Mouse (Mus musculus) lung, adult 18-20 months (tissue): ENCODE data around the gene Gm1043.

ENCODE experiments used
- DNase-seq, 2 experiments: peaks; one replicate each; pipeline ENCODE4 v3.0.0; 2022; ENCODE audit warnings: mixed read lengths in 2 of 2

Gm1043 gene

DNA sequence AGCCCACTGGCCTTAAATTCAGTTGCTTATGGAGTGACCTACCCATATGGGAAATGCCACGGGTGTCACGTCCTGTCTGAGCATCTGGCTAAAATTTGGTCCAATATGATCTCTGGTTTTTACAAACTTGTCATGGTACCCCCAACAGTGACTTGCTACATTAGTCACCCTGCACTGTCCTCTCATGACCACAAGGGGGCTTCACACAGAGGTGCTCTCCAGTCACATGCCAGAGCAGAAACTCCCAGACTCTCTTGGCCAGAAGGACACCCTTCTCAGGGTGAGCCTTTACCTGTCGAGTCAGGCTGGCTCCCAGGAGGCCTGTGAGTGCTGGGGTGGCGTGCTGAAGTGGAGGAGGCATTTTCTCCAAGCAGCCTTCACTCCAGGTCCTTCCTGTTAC, 33.1 kb downstream of the Gm1043 start:
- DNase-seq = peak in 1 of 2 experiments; percentile 1

DNA sequence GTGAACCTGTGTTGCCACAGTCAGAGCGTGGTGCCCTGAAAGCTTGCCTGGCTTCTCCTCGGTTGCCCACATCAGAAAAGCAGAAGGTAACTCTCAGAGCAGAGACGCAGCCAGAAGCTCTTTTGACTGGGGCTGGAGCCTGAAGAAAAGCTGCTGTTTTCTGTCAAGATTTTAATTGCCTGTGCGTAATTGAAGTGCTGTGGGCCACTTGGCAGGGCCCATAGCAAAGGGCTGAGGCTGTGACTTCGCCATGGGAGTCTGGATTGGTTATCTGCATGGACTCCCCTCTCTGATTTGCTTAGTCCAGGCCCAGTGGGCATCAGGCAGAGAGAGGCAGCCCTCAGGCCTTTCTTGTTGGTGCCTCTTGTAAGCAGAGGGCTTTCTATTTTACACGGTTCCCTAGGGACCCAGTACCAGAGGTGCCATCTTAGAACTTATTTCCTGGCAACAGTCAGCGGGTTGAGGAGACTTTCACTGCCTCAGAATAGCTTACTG, 36.1 kb downstream of the Gm1043 start:
- DNase-seq = no peak

DNA sequence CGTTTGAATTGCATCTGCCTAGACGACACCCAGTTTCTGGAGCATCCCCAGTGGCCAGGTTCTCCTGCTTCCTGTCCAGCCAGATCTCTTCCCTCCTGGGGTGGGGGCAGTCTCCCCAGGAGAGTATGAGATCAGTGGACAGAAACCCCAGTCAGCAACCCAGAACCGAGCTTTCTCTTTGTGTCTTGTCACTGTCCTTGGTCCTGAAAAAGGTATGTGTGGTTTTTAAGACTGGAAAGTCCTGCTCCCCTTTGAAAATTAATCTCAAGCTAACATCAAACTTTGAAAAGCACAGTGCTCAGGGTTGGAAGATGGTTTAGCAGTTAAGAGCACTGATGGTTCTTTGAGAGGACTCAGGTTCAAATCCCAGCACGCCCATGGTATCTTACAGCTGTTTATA, 46.7 kb downstream of the Gm1043 start:
- DNase-seq = no peak

DNA sequence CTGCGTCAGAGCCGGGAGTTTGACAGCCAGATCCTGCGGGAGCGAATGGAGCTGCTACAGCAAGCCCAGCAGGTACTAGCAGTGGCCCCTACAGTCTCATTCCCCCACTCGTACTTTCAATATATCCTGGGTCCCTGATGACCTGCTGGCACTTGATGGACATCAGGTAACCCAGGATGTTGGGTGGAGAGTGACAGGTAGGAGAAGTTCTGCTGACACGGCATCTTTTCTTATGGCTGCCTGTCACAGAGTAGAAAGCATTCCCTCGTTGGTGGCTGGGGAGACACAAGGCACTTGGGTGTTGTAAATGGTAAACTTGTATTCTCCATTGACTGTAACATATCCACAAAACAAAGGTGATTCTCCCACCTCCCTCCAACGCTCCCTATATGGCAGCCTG, 56.6 kb downstream of the Gm1043 start:
- DNase-seq = no peak

DNA sequence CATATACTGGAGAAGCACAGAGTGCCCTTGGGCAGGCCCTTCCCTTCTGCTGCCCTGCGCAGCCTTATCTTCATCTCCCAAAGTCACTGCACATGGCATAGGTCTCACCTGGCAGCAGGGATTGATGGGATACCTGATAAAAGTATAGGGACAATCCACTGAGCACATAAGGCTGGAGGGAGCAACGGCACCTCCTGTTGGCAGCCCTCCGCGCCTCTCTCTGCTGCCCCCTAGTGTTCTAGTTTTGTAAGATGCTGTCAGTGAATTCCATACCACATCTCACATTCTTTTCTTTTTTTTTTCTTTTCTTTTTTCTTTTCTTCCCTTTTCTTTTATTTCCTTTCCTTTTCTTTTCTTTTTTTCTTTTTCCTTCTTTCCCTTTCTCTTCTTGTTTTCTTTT, 62.4 kb downstream of the Gm1043 start:
- peak; percentile 10 to 13 for DNase-seq

DNA sequence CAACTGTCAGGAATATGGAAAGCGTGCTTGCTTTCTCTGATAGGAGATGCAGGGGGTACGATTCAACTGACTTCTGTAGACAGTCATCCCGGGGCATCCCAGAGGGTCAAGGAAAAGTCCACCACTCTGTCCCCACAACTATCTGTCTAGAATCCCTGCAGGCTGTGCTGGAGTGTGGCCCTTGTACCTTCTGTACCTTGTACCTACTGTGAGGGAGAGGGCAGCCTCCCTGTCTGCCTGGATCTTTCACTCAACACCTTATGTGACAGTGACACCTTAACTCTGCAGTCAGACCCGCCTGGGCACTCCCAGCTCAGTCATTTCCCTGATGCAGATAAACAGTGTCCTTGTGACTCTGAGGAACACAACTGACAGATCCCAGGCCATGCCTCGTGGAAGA, 65.5 kb downstream of the Gm1043 start:
- no peak for DNase-seq

DNA sequence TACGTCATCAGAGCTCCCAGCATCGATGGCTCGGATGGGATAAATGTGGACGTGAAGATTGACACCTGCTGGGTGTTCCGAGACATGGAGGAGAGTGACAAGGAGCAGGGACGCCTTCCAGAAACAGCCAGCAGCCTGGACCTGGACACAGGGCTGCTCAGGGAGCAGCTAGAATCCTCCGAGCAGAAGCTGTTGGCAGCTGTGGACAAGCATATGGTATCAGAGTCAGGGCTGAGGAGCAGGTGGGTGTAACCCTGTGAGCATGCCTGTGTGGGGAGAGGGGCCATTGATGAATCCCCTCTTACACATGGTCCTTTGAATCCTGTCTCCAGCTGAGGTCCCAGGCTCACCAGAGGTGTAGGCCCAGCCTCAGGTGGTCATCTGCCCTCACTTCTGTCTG, 69.3 kb downstream of the Gm1043 start:
- DNase-seq = no peak

DNA sequence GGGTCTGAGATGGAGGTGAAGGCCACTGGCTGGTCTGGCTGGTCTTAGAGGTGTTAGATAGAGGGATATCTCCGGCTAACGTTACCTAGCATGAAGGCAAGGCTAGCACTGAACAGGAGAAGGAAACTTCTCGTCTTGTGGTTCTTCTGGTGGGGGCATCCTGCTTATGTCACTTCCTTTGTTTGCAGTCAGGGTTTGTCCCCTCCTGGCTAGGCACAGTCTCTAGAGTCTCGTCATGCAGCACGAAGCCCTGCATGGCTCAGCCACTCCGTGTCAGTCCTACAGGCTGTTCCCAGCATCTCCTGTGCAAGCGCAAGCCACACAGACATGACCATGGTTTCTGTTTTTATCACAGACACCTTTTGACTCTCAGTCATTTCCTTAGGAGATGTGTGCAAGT, 73.2 kb downstream of the Gm1043 start:
- DNase-seq = no peak

DNA sequence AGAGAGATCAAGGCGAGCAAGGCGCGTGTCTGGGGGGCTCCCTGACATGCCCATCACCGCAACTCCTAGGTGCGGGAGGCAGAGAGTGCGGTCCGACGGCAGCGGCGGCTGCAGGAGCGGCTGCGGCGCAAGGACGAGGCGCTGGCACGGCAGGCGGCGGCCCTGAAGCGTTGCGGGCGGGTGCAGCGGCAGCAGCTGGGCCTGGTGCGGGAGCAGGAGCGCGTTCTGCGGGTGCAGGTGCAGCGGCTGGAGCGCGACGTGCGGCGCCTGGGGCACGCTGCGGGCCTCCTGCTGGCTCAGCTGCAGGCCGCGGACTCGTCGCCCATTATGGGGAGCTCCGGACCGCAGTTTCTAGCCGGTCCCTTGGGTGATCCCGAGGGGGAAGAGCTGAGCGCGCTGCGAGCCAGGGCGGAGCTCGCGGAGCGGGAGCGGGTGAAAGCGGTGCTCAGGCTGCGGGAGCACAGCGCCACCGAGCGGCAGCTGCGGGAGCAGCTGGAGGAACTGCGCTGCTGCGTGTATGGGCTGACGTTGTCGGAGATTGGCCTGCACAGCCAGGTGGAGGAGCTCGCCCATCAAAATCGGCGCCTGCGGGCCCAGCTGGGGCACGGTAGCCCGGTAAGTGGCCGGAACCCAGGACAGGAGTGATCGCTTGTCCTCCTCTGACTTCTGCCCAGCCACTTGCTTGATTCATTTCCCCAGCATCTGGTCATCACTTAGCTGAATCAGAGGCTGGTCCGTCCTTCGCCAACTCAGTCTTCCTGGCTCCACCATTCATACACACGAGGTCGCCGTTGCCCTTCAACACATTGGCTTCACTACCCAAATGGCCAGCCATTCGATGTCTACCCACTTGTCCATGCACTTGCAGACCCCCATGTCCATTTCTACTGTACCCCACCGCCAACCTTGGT, 78.0 kb downstream of the Gm1043 start:
- peak; percentile 3 to 6 for DNase-seq

DNA sequence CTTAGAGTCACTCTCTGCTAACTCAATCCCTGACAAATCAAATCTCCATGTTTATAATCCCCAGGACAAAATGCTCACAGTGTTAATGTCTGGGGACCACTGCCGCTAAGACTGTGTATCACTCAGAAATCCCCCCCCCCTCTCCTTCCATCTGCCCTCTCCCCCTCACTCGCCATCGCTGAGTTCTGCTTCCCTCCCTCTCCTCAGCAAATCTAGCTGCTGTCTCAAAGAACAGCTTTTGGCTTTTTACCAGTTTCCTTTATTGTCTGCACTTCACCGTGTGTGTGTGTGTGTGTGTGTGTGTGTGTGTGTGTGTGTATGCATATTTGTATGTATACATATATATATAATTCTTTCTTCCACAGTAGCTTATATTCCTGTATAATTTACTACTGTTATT, 91.3 kb downstream of the Gm1043 start:
- DNase-seq = no peak

DNA sequence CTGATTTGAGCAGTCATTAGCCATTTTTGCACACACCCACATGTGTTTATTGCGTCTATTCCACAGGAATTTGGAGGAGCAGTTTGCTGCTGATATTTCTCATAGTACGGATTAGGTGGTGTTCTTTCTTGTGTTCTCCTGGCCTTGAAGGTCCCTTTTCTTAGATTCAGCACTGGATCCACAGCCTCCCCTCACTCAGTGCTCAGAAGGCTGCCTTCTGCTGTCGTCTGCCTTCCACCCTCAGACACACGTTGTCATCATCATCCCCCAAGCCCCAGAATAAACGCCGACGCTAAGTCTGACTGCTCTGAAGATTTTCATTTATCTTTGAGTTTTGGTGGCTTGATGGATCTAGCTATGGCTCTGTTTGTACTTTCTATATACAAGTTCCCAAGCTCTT, 91.9 kb downstream of the Gm1043 start:
- no peak for DNase-seq

DNA sequence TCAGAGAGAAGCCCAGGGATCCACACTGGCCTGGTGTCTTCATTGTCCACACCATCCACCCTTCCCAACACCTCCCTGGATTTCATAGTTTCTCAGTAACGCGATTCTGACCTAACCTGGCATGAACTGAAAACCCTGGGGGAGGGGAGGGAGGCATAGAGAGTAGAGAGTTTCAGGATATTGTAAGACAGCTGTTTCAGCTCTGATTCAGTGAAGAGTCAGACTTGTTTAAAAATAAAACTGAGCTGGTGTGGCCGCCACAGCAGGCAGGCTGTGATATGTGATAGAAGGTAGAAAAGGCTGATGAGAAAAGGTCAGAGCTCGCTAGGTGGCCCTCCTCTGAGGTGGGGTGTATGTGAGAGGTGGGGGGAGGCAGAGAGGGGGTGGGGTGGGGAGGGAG, 93.6 kb downstream of the Gm1043 start:
- DNase-seq = no peak

DNA sequence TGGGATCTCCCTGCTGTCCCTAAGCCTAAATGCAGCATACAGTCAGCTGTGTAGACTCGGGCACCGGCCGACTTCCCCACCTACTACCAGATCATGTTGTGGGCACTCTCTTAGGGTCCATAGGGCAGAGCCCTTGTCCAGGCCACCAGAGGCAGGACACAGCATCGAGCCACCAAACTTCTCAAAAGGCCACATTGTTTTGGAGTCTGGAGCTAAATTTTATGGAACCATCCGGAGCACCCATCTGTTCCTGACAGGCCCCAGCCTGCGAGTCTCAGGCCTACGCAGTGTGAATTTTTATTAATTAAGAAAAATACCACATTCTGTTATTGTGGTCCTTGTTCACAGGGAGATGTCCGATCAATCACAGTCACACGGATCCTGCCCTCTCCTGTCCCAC, 94.7 kb downstream of the Gm1043 start:
- no peak for DNase-seq

DNA sequence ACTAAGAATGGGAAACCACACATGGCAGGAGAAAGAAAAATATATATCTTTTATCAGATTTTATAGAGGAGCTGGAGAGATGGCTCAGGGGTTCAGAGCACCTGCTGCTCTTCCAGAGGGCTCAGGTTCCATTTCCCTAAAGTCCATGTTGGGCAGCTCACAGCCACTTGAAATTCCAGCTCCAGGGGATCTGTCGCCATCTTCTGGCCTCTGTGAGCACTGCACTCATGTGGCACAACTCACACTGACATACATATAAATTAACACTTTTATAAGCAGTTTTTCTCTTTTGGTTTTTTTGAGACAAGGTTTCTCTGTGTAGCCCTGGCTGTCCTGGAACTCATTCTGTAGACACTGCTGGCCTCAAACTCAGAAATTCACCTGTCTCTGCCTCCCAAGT, 95.5 kb downstream of the Gm1043 start:
- no peak for DNase-seq

DNA sequence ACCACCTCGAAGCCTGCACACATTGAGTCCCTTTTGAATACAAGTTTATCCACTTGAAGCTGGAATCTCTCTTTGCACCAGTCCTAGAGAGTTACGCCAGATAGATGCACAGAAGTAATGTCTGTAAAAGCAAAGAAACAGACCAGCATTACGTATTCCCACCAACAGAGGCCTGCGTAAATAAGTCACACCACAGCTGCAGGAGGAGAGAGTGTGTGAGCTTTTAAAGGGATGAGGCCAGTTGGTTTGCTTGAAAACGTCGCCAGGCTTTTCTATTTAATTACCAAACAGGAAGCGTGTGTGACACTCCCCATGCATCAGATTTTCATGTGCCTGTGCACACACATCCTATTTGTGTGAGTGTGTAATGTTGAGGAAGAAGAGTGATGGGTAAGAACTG, 99.4 kb downstream of the Gm1043 start:
- DNase-seq = no peak

DNA sequence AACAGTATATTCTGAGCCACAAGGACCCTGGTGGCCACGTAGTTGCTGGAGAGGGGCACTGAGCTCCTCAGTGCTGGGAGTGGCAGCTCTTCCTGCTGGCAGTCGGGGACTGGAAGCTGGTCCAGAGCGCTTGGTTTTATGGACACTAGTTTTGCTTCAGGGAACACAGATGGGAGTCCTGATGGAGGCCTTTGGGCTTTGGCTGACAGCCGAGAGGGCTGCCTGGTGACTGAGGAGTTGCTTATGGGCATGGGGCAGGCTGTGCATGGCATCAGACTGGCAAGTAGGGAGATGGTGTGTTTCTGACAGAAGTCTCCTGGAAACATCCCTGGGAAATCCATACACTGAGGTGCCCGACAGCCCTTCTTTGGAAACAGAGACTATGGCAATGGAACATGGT, 105.2 kb downstream of the Gm1043 start:
- DNase-seq = no peak

DNA sequence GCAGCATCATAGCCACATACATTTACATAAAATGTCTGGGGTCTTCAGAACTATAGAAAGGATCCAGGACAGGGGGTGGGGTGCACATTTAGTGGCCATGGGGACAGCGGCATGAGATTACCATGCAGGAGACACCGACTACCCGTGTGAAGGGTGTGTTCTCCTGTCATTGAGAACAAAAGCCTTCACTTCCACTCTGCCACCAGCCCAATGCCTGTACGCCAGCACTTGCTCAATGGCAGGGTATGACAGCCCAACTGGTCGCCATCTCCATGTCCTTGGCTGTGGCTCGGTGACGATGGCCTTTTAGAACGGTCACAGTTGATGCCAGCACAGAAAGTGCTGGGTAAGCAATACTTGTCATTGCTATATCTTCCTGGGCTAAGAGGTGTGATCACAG, 111.0 kb downstream of the Gm1043 start:
- DNase-seq = no peak

DNA sequence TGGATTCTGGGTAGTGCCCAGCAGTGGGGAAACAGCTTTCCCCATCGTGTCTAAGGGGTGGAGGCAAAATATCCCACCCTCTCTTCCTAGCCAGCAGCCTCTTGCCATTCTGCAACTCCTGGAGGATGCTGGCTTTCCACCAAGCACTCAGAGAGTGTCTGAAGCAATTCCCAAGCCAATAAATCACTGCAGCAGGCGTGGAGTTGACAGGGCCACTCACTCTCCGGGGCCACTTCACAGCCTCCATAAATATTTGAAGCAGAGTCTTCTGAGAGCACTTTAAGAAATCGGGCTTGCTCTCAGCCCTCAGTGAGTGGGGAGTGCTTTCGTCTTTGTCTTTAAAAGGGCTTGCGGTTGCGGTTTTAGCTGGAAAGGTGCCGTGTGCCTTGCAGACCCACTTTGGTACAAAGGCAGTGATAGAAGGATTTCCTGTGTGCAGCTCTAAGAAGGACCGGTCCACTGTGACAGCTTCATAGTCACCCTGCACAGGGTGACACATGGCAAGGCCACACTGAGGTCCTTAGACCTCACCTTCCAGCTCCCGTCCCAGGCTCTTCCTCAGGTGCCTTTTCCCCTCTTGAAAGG, 111.6 kb downstream of the Gm1043 start:
- peak; percentile 59 to 76 for DNase-seq

DNA sequence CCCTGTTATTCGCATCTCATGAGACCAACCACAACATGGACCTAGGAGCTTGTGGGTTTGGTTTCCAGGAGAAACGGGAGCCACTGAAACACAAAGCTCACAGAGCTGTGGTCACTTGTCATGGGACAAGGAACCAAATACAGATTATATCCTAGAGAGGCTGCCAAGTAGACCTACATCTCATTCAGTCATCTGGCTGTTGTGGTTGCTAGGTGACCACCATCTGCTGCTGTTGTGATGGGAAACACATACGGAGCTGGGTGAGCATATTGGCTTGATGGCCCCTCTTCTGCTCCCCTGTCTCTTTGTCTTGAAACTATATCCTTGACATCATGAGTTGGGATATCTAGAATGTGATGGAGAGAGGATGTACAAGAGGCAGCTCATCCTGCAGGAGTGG, 112.3 kb downstream of the Gm1043 start:
- no peak for DNase-seq

DNA sequence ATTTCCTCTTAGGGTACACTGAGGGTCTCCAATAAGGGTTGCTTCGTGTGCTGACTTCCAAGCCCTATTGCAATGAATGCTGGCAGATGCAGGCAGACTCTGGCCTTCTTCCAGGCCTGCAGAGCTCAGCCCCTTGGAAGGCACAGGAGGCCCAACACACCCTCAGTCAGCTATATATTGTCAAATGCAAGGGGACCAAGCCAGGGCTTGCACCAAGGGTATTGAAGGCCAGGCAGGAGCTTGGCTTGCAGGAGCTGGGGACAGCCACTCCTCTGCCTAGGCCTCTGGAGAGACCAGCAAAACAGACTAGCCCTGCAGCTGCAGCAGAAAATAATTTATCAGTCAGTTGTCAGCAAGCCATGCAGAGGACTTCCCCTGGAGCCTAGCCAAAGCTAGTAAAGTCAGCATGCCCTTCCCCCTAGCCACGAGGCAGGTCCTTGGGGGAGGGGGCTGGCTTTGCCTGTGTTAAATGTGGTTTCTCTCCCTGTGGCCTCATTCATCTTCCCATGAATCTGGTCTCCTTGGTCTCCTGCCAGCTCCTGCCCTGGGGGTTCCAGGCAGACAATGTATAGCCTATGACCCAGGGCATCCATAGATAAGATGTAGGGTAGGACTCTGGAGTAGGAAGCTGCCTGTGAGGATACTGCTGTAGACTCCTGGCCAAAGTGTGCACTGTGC, 113.0 kb downstream of the Gm1043 start:
- no peak for DNase-seq

DNA sequence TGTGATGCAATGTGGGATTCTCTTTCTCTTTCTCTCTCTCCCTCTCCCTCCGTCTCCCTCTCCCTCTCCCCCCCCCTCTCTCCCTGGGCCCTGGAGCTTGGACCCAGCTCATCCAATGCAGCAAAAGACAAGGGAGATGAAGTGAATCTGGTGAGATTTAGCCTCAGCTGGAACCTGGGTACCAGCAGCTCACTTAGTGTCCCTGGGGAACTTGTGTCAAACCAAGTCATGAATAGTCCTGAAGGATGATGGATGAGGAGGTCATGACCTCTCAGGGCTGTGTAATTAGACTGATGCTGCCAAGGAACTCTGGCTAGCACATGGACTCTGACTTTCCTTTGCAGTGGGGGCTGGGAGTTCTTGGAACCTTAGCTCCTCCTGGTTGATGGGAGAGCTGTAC, 117.1 kb downstream of the Gm1043 start:
- DNase-seq = no peak

DNA sequence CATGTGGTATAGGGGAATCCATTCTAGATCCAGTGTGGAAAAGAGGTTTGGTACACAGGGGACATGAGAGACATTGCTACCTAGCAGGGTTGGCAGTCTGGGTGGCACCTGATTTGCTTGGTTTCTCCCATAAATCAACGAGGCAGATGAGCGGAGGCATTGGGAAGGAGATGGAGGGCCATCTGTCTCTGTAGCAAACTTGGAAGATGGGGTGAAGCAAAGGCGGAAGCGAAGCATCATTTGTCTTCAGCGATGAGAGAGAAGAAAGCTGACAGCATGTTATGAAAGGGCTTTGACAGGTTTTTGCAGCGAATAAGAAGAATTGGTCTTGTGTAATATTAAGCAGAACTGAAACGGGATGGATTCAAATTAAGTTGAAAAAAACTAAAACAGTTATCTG, 119.7 kb downstream of the Gm1043 start:
- DNase-seq = no peak

DNA sequence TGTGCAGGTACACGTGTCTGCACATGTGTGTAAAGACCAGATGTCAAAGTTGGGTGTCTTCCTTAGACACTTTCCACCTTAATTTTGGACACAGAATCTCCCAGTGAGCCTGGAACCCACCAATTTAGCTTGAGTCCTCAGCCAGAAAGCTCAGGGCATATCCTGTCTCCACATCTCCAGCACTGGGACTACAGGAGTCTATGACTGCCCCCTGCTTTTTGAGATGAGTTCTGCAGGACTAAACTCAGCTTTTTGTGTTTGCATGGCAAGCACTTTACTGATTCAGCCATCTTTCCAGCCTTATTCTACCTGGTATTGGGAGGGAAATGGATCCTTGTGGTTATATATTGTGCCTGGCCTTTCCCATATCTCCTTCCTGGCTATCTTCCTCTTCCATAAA, 120.2 kb downstream of the Gm1043 start:
- no peak for DNase-seq

DNA sequence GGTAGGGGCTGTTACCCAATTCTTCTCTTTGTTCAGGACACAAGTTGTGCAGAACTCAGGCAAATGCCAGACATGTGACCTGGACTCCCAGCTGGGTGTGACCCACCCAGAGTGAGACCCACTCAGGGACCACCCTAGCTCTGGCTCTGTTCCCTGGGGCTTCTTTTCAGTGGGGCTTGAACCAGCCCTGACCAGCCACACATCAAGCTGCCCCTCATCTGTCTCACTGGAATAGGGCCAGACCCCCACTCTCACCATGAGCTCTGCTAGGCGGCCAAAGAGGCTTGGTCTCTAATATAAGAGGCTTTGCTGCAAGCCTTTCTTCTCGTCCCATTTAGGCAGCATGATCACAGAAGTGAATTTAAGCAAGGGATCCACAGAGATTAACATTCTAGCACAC, 121.2 kb downstream of the Gm1043 start:
- DNase-seq = no peak
